Mouse (Mus musculus): ENCODE measurements around the gene Ap1ar. TPM values are rescaled to one million over a fixed set of nuclear protein-coding genes. Genes with fewer than 3 reads are reported as not detected.

The Ap1ar gene
- total RNA-seq, 4 experiments from 2014 or later = 71.5 to 88.5 (median 84.3) TPM

- no peak for DNase-seq (ENCODE audit: low spot score in 2 of 2)
Measured at GRCm38 (mm10) chr3:127841926-127842325, 4.6 kb upstream of the Ap1ar start.

GRCm38 (mm10) chr3:127837972-127838644 lies 785 bp upstream of the Ap1ar start:
- no peak for DNase-seq (ENCODE audit: low spot score in 2 of 2)

DNA sequence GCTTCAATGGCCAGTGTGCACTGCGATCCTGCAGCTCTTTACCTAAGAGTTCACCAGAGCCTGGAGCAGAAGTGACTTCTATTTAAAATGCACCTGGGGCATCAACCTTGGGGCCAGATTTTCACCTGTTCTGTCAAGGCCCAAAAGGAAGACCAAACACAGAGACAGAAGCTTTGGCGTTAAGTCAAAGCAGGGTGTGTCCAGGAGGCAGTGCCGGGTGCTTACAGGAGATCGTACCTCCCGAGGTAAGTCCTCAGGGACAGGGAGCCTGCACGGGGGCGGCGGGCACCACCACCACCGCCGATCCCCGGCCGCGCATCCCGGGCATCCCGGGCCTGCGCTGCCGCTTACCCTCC lies 547 bp downstream of the Ap1ar start:
- DNase-seq (ENCODE audit: low spot score in 2 of 2) = peak in 1 of 2 experiments; percentile 16

DNA sequence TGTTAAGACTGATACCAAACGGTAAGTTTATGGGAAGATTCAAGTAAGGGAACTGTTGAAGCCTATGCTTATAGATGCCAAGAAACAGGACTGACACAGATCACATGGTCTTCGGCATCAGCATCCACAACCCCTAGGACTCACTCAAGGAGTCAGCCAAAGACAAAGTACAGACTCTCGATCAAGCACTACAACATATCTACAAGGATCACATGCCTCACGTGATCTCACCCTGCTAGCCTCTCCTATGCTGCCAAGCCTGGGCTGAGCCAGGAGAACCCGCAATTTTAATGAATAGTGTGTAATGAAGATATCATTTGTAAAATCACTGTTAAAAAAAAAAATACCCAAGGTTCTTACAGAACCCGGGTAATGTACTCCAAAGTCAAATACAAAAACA lies 1.7 kb downstream of the Ap1ar start:
- no peak for DNase-seq (ENCODE audit: low spot score in 2 of 2)

DNA sequence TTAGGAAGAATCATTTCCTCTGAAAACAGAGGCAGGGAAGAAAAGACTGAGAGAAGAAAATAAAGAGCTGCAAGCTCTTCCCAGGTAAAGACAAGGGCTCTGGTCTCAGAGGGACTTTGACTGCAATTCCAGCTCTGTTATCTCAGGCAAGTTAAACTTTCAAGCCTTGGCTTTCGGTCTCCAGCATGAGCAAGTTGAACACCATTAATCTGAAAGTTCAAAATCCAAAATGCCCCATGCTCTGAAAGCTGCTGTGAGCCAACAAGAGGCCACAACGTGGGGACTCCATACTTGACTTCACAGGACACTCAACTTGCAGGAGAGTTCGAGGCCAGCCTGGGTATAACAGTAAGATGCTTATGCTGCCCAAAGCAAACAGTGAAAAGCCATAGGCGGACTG lies 3.3 kb downstream of the Ap1ar start:
- DNase-seq (ENCODE audit: low spot score in 2 of 2) = no peak

DNA sequence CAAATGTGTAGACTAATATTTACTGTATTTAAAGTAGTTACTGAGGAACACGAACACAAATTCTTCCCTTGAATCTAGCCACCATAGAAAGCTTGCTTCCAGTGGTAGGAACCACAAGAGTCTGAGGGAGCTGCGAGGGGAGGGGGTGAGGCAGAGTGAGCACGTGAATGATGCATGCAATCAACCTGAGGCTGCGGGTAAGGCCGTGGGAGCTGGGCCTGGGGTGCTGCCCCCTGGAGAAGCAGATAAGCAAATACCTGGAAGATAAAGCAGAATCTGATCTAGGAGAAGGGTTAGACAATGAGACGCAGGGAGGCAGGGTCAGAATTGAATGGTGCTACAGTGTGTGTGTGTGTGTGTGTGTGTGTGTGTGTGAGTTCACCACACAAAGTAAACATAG lies 6.2 kb downstream of the Ap1ar start:
- no peak for DNase-seq (ENCODE audit: low spot score in 2 of 2)

DNA sequence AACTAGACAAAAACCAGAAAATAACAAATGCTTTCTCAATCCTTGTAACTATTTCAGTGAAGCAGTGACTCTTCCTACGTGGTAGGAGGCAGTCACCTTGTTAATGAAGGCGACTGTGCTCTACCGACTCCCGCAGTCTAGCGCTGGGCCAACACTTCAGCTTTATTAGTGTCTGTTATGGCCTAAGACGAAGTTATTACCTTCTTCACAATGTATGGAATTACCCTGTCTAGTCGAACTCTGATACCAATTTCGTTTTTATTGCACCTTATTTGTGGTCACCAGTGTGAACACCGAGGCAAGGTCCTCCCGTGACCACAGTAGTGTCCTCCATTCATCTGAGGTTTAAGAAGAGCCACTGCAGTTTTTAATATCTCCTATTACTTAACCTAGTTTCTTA lies 7.1 kb downstream of the Ap1ar start:
- DNase-seq (ENCODE audit: low spot score in 2 of 2) = no peak

- DNase-seq (ENCODE audit: low spot score in 2 of 2) = no peak
Measured at GRCm38 (mm10) chr3:127827123-127827522, 10.2 kb downstream of the Ap1ar start.

DNA sequence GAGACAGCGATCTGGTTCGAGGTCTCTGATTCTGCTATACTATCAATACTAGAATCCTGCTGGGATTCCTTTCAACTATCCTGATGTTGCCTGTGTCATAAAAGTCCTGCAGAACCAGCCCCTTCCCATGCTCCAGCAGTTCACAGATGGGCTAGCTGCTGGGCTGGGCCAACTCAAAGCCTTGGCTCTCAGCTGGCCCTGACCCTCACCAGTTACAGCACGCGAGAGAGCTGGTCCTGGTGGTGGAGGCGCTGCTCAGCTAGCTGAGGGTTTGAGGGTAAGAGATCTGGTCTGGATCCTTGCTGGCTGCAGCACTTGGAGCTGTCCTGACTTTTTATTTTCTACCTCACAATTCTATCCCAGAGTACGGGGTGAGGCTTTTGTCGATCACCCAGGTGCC lies 10.8 kb downstream of the Ap1ar start:
- no peak for DNase-seq (ENCODE audit: low spot score in 2 of 2)

- DNase-seq (ENCODE audit: low spot score in 2 of 2) = no peak
Measured at GRCm38 (mm10) chr3:127823886-127824863, 13.1 kb downstream of the Ap1ar start.

DNA sequence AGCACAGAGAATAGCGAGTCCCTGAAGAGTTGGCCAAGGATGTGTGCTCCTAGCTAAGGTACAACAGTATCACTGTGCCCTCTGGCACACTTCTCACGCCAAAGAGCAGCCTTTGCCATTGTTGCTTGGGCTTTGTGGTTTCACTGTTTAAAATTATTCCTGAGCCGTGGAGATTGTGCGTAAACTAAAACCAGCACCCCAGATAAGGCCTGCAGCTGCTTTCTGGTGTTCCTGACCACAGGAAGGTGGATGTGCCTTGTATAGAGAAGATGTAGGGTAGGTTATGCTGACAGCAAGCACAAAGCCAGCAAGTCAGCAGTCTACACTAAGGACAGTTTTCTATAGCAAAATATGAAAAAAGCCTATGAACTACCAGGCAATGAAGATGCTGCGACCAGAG lies 16.1 kb downstream of the Ap1ar start:
- no peak for DNase-seq (ENCODE audit: low spot score in 2 of 2)

DNA sequence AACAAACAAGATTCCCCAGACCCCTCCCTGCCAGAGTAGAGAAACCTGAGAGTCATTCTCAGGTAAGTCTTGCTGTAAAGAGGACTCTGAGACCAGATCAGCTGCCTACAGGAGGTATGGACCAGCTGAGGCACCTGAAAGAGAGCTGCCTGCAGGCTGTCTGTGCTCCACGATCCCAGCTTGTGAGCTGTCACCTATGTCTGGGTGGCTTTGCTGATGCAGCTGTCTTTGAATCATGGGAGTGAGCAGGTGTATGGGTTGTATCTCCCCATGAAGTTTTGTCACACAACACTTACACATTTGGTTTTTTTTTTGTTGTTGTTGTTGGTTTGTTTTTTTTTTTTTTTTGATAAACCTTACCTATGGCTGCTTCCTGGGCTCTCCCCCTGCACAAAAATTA lies 16.9 kb downstream of the Ap1ar start:
- DNase-seq (ENCODE audit: low spot score in 2 of 2) = no peak

DNA sequence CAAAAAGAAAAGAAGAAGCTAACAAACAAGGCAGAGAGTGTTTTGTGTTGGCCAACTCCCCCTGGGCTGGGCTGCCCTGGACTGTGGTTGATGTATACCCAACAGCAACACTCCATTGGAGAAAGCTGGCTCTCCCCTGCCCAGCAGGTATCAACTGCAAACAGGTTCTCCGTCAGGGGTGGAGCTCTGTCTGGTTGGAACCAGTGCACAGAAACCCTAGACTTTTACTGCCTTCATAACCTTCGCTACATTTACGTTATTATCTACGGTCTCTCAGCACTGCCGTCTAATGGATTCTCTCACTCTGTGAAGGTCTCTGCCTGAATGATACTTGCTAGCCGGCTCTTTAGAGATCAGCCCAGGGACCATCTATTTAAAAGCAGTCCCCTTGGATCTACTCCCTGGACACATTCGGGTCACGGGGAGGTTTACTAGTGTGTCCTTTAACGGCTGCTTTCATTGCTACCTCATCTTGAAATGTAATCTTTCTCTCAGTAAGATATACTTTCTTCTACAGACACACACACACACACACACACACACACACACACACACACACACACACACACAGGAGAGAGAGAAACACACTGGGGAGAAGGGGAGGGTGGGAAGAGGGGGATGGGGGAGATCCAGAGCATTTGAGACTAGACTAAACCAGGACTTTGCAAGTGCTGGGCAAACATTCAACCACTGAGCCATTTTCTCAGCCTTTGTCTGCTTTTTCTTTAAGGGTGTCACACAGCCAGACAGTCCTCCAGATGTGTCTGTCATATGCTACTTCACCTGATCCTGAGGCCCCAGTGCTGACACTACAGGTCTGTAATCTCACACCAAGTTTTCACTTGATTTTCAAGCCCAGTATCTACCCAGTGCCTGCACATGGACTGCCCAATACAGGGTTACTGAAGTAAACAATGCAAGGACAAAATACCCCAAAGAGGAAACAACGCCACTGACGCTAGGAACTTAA lies 18.3 kb downstream of the Ap1ar start:
- no peak for DNase-seq (ENCODE audit: low spot score in 2 of 2)

DNA sequence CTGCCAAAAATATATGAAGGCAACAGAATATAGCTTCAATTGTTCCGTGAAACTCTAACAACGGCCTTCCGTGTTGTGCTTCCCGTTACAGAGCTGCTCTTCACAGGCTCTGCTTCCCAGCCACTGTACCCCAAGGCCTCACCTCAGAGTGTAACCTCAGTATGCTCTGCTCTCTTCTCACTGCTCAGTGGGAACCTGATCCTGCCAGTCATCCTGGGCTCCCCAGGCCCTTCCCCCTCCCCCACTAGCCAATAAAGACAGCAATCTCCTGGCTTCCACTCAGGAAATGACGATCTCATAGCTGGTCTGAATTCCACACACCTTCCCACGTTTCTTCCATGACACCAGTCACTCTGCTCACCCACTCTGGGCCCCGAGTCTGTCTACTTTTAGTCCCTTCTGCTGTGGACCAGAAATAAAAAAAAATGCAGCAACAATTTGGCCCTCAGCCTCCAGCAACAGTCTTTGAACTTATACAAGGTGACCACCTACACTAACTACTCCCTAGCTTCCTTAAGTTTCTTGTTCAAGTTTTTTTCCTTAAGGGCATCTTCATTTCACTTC lies 20.1 kb downstream of the Ap1ar start:
- DNase-seq (ENCODE audit: low spot score in 2 of 2) = no peak

DNA sequence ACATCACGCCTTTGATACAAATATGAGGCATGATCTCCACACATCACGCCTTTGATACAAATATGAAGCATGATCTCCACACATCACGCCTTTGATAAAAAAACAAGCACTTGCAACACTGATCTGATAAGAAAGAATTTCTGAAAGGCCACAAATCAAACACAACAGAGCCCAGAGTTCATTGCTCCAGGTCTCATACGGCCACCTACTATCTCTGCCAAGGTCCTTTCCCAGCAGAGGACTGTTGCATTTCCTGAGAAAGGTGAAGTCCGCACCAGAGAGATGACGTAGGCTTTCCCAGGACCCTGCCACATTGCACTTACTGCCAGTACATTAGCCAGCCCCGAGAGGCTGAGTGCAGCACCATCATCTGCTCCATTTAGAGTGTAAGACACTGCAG lies 28.2 kb downstream of the Ap1ar start:
- no peak for DNase-seq (ENCODE audit: low spot score in 2 of 2)

- no peak for DNase-seq (ENCODE audit: low spot score in 2 of 2)
Measured at GRCm38 (mm10) chr3:127807846-127808245, 29.5 kb downstream of the Ap1ar start.

- DNase-seq (ENCODE audit: low spot score in 2 of 2) = no peak
Measured at GRCm38 (mm10) chr3:127805991-127806390, 31.3 kb downstream of the Ap1ar start.

GRCm38 (mm10) chr3:127805071-127805470 lies 32.3 kb downstream of the Ap1ar start:
- no peak for DNase-seq (ENCODE audit: low spot score in 2 of 2)

- no peak for DNase-seq (ENCODE audit: low spot score in 2 of 2)
Measured at GRCm38 (mm10) chr3:127804439-127804838, 32.9 kb downstream of the Ap1ar start.

DNA sequence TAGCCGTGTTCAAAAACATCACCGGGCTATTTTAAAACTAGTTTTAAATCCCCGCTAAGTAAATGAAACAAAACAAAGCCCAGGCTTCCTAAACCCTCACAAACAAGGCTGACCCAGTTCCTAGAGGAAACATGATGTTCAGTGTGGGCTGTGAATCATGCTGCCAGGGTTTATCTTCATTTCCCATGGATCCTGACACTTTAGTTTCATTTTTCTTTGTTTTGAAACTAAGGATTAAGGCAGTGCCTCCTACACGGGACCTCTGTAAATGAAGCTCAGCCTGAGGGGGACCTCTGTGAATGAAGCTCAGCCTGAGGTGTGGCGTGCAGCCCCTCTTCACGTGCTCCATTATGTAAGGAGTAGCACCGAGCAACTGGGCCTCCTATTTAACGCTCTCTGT lies 34.5 kb downstream of the Ap1ar start:
- no peak for DNase-seq (ENCODE audit: low spot score in 2 of 2)

DNA sequence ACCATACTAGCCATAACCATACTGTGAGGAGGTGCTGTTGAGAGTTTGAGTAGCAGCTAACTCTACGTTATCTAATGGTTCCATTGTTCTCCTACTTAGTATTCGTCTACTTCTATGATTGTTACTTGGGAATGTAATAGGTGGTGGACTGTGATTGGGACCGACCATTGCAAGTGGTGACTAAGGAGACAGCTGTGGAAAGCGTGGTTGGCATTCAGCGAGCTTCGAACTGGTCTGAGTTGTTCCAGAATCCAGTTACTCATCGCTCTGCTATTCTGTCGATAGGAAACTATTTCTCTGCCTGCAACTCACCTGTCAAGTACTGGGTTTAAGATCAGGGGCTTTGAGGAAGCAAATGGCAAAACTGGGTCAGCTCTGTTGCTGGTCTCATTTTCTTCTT lies 36.2 kb downstream of the Ap1ar start:
- DNase-seq (ENCODE audit: low spot score in 2 of 2) = no peak

Data from layer of hippocampus, adult 8-10 months (tissue).